Mouse (Mus musculus) urinary bladder, postnatal 0 days (tissue): ENCODE data around the gene Gm3259. TPM values are rescaled to one million over a fixed set of nuclear protein-coding genes. Genes with fewer than 3 reads are reported as not detected.

Source experiments
- polyA plus RNA-seq: library from polyadenylated mRNA; unstranded; fragments of >200 nt; fragmentation: Nextera tagmentation; extraction: Ambion mirVana; gene quantifications from 2 replicates; pipeline ENCODE4 v1.2.1, GENCODE M21; 2015

Gm3259 gene
- polyA plus RNA-seq: not detected in 2 replicates

DNA sequence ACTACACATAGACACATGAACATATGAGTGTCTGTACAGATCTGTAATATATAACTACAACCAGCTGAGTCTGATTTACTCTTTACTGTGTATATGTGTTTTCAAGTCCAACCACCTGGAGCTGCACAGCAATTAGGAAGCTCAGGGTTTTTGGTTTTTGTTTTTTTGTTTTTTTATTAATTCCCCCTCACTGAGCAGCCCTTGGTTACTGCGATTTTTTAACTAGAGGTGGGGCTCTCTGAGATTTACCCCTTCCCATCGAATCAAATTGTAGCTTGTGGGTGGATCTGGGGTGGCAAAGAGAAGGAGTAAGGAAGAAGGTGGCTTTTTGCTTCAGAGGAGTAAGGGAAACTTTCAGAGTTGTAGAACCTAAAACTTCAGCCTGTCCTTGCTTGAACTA lies at the start of gene Gm3259:
TSS of gene Gm3259 (plus strand) at position 301 of the 400 bp plus-strand sequence.

DNA sequence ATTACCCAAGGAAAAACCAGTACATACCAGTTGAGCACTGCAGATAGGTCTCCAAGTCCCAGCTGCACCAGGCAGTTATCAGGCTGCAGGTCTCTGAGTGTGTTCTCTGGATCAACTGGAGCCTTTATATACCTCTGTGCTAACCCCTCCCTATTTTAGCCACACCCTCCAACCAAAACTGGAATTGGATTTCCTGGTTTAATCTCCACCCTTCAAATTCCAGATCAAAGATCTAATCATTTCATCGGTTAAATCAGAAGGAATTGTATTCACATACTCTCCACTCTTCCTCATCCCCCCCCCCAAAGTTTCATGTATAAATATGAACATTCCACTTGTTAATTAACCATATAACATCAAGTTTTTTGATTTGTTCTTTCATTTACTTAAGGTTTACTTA lies 33.0 kb upstream of the Gm3259 start, which contains the start of gene Gm10424:
TSS of gene Gm10424 (minus strand) at position 101 of the 400 bp plus-strand sequence.

Other genes with a start within 250 kb of the Gm3259 start
- not detected in 2 replicates for gene Gm7942, start 199.0 kb upstream of the Gm3259 start, polyA plus RNA-seq
- not detected in 2 replicates for gene Gm16513, start 123.3 kb upstream of the Gm3259 start, polyA plus RNA-seq
- gene Gm10424, start 33.1 kb upstream of the Gm3259 start, polyA plus RNA-seq: not detected in 2 replicates
- not detected in 2 replicates for gene D5Ertd577e, start 150.9 kb downstream of the Gm3259 start, polyA plus RNA-seq
- not detected in 2 replicates for gene Gm3286, start 204.8 kb downstream of the Gm3259 start, polyA plus RNA-seq